Mouse (Mus musculus) naive thymus-derived CD4-positive, alpha-beta T cell, adult 2 months (primary cell): ENCODE measurements at regions not wholly inside any gene's neighbourhood (a gene's known extent, or its start where the extent isn't known, plus 50 kb on each side); places are given as distances from the start of the nearest gene placed in this dataset.

Experiments used
- DNase-seq: peaks from one replicate; pipeline ENCODE4 v3.0.0-alpha.2; 2011; ENCODE audit warnings: low read depth

GRCm38 (mm10) chr4:127756238-127756637 lies 214.5 kb downstream of the CK137956 start:
- DNase-seq, result no peak

GRCm38 (mm10) chr4:127750781-127751180 lies 220.0 kb downstream of the CK137956 start:
- no peak for DNase-seq

GRCm38 (mm10) chr4:127747876-127748275 lies 222.9 kb downstream of the CK137956 start:
- DNase-seq, result no peak

- no peak for DNase-seq
These were observed 234.0 kb downstream of the CK137956 start for GRCm38 (mm10) chr4:127736781-127737180.

- no peak for DNase-seq
These were observed 234.6 kb downstream of the CK137956 start for GRCm38 (mm10) chr4:127736151-127736550.

- no peak for DNase-seq
These were observed 236.1 kb downstream of the CK137956 start for GRCm38 (mm10) chr4:127734641-127735040.

GRCm38 (mm10) chr4:127718661-127719060 lies 252.1 kb downstream of the CK137956 start:
- no peak for DNase-seq

- no peak for DNase-seq
These were observed 258.5 kb downstream of the CK137956 start for GRCm38 (mm10) chr4:127712274-127712673.

GRCm38 (mm10) chr4:127710816-127711215 lies 259.9 kb downstream of the CK137956 start:
- DNase-seq, result no peak

- no peak for DNase-seq
These were observed 261.0 kb downstream of the CK137956 start for GRCm38 (mm10) chr4:127709746-127710145.

- no peak for DNase-seq
These were observed 262.6 kb downstream of the CK137956 start for GRCm38 (mm10) chr4:127708186-127708585.

- DNase-seq, result no peak
These were observed 263.6 kb downstream of the CK137956 start for GRCm38 (mm10) chr4:127707126-127707525.

GRCm38 (mm10) chr4:127701651-127702050 lies 269.1 kb downstream of the CK137956 start:
- DNase-seq, result no peak

- DNase-seq, result no peak
These were observed 280.8 kb downstream of the CK137956 start for GRCm38 (mm10) chr4:127689986-127690385.

- no peak for DNase-seq
These were observed 285.7 kb downstream of the CK137956 start for GRCm38 (mm10) chr4:127685021-127685420.

- no peak for DNase-seq
These were observed 291.4 kb downstream of the CK137956 start for GRCm38 (mm10) chr4:127679391-127679790.

- no peak for DNase-seq
These were observed 292.3 kb downstream of the CK137956 start for GRCm38 (mm10) chr4:127678437-127678836.

- DNase-seq, result no peak
These were observed 294.9 kb downstream of the CK137956 start for GRCm38 (mm10) chr4:127675745-127676315.

GRCm38 (mm10) chr4:127659950-127660349 lies 302.0 kb upstream of the Gjb5 start:
- DNase-seq, result no peak

GRCm38 (mm10) chr4:127651601-127652000 lies 293.6 kb upstream of the Gjb5 start:
- DNase-seq, result no peak

GRCm38 (mm10) chr4:127648011-127648410 lies 290.0 kb upstream of the Gjb5 start:
- DNase-seq, result no peak

- no peak for DNase-seq
These were observed 289.2 kb upstream of the Gjb5 start for GRCm38 (mm10) chr4:127647189-127647588.

GRCm38 (mm10) chr4:127640251-127641085 lies 282.5 kb upstream of the Gjb5 start:
- DNase-seq, result no peak

- no peak for DNase-seq
These were observed 281.8 kb upstream of the Gjb5 start for GRCm38 (mm10) chr4:127639765-127640164.
